Mouse (Mus musculus): ENCODE measurements at regions not wholly inside any gene's neighbourhood (a gene's known extent, or its start where the extent isn't known, plus 50 kb on each side); places are given as distances from the start of the nearest gene placed in this dataset.

- DNase-seq, result peak; percentile 17
Measured at GRCm38 (mm10) chr15:47386881-47387399, 6497.8 kb upstream of the Gm7489 start.

Data from embryo, embryonic 11 days (tissue).